Mouse (Mus musculus): Measurements from ENCODE around the gene Iqck.

- TF ChIP-seq CTCF (conservative IDR thresholded peaks at IDR 0.05 in 1 of 2, IDR thresholded peaks at IDR 0.05 in 1 of 2; ENCODE audit: low read depth in 2 of 2, low read length in 2 of 2), result no peak
- TF ChIP-seq POLR2AphosphoS2 (IDR thresholded peaks at IDR 0.05; ENCODE audit: low read depth, low read length), result no peak
- no peak for TF ChIP-seq ELF1 (IDR thresholded peaks at IDR 0.05; ENCODE audit: low read depth, low read length)
- no peak for TF ChIP-seq POLR2A (IDR thresholded peaks at IDR 0.05; ENCODE audit: low read depth, low read length)
- no peak for TF ChIP-seq TCF12 (IDR thresholded peaks at IDR 0.05; ENCODE audit: low read depth, low read length)
- TF ChIP-seq USF1 (IDR thresholded peaks at IDR 0.05; ENCODE audit: low read depth, low read length), result no peak
- TF ChIP-seq SIN3A (IDR thresholded peaks at IDR 0.05; ENCODE audit: low read length), result no peak
- no peak for TF ChIP-seq ZMIZ1 (IDR thresholded peaks at IDR 0.05; ENCODE audit: low read depth, low read length)
Observed at GRCm38 (mm10) chr7:118947241-118947640, 91.7 kb downstream of the Iqck start.
